Mouse (Mus musculus): ENCODE measurements around the gene Banp.

Banp gene

DNA sequence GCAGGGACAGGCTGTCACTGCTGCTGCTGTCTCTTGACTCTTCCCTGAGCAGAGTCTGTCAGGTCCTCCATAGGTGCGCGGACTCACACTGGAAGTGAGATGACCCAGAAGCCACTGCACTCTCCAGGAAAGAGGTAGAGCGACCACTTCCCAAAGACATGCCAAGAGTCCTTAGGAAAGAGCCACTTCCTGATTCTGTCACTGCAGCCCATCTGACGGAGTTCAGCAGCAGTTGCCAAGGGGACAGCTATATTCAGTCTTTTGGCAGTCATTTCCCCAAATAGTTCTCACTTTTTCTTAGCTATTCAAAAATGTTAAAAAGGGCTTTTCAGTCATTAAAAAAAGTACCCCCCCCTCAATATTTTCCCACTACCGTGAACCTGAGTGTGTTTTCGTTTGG lies 72.7 kb downstream of the Banp start:
- DNase-seq: no peak

DNA sequence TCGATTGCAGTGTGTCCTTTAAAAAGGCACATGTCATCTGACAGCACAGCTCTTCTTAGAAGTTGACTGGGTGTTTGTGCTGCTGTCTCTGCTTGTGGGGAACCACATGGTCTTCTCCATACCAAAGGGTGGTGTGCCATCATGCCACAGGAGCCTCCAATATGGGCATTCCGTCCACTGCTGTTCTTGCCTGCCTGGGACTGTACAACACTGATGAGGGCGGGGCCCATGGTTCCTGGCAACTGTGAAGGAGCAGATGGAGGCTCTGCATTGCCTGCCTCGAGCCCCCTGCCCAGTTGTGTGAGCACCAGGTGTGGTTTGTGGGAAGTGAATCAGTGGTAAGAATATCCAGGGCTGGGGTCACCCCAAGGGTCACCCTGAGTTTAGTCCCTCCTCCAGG lies 73.2 kb downstream of the Banp start:
- DNase-seq: no peak

DNA sequence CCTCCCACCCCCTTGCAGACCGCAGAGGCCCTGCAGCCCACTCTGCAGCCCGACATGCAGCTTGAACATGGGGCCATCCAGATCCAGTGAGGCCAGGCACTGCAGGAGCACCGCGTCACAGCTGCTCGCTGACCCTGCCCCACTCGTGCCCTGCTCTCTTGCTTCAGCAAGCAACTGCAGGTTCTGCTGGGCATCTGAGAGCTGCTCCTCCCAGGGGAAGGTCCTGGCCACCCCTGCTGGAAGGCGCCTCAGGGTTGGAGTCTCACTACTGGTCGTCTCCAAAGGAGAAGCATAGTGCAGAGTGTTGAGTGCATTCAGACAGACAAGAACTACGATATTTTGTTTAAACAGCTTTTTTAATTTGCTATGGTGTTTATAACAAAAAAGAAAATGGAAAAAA lies 76.0 kb downstream of the Banp start:
- no peak for DNase-seq

DNA sequence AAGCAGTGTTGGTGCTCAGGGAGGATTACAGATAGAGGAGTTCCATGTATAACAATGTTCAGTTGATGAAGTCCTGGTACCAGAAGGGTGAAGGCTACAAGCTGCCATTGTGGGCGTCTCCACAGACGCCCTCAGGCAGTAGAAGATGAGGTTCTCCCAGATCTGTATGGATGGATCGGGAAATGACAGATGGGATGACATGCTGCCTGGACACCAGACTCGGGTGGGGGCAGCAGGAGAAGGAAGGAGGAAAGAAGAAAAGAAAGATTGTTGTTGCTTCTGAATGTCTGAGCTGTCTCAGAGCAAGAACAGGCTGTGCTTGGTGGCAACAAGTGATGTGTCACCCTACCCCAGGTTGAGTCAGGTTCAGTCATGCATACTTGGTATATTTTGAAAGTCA lies 78.6 kb downstream of the Banp start:
- no peak for DNase-seq

DNA sequence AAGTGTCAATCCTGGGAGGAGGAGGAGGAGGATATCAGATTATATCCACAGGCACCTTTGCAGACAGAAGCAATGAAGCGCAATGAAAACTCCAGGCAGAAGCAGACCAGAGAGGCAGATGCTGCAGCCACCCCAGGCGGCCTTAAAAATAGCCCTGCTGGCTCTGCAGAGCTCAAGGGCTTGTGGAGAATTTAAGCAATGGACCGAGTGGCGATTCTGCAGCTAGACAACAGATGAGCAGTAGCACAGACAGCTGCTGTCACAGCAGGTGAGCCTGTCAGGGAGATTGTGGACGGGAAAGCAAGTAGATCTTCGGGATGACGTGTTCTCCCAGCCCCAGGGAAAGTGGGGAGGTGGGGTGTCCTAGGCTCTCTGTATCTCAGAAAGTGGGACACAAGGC lies 81.4 kb downstream of the Banp start:
- peak; percentile 50 to 51 for DNase-seq

DNA sequence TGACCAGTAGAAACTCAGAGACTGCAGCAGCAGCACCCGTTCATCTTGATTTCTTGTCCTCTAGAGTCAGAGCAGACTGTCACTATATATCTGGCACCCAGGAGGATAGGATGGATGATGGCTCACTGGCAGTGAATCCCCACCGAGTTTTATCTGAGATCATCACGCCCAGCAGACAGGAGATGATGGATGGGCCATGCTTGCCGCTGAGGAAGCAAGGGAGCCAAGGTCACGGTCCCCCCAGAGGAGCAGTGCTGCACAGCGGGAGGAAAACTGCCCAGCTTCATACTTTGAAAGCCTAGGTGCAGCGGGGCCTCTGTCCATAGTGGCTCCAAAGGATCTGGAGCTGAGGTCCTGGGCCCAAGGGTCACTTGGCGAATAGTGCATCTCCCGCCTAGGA lies 83.2 kb downstream of the Banp start:
- no peak for DNase-seq

DNA sequence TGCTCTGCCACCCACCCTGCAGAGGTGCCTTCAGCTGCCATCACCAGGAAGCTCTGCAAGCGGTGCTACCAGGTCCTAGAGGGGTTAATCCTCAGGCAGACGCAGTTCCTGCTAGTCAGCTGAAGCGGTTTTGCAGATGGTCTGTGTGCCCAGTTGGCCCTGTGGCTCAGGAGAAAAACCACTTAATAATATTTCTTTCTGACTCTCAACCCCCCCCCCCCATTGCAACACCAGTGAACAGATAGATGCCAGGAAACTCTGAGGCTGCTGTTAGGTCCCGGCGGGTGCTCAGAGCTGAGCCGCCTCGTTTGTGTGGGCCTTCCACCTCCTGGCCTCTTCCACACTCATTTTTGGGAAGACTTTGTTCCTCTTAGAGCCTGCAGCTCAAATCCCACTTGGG lies 86.0 kb downstream of the Banp start:
- DNase-seq: no peak

DNA sequence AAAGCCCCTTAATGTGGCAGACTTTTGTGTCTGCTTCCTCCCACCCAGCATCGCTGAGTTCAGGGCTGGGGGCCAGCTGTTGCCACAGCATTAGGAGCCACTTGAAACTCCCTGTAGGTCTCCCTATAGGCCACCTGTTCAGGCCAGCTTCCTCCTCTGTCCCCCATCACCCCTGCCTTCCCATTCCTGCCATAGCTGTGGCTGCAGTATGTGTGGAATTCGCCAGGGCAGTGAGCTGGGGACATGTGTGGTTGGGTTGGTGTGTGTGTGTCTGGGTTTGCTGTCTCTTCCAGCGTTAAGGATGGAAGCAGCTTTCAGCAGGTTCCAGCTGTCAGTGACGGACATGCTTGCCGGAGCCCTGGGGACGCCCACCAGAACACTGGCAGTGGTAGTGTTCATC lies 86.8 kb downstream of the Banp start:
- no peak for DNase-seq

DNA sequence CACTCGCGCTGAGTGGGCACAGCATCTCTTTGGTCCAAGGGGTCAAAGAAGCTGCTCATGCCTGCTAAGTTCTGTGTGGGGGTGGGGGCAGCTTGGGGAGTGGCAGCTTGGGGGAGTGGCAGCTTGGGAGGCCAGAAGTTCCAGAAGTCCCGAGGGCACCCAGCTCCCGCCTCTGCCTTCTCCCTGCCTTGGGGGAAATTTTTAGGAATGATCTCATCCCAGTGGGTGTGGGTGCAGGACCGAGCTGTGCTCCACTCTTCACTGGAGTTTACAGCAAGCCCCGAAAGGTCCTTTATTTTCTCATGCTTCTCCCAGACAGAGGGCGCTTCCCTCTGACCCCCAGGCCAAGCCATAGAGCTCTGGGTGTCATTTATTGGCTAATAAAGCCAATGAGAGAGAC lies 87.7 kb downstream of the Banp start:
- no peak for DNase-seq

DNA sequence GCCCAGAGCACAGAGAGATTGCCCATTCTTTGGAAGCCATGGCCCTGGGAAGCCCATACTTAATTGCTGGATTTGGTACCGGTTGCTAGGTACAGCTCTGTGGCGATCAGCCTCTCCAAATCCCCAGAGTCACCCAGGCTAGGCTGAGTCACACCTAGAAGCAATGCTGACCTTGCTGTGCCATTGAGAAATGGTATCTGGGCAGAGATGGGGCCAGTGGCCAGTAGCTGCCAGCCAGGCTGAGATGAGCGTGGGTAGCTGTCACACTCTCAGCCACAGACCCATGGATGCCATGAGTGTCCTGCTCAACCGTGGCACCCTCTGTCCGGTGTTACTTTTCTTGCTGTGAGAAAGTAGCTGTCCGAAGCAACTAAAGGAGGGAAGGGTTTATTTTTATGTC lies 88.5 kb downstream of the Banp start:
- DNase-seq: no peak

DNA sequence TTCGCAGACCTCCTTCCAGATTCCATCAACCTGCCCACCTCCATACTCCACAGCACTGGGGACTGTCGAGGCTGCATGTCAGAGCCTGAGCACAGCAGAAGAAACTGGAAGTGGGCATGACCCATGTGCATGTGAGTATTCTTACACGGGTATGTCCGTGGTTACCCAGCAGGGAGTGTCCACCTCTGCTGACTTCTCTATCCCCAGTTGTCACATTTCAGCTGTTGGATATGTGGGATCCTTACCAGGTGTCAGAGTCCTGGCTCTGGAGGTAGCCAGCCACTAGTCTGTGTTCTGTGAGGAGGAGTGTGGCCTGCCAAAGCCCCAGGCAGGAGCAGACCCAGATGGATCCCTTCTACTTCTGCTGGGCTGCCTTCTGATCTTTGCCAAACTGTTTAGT lies 89.9 kb downstream of the Banp start:
- DNase-seq: no peak

DNA sequence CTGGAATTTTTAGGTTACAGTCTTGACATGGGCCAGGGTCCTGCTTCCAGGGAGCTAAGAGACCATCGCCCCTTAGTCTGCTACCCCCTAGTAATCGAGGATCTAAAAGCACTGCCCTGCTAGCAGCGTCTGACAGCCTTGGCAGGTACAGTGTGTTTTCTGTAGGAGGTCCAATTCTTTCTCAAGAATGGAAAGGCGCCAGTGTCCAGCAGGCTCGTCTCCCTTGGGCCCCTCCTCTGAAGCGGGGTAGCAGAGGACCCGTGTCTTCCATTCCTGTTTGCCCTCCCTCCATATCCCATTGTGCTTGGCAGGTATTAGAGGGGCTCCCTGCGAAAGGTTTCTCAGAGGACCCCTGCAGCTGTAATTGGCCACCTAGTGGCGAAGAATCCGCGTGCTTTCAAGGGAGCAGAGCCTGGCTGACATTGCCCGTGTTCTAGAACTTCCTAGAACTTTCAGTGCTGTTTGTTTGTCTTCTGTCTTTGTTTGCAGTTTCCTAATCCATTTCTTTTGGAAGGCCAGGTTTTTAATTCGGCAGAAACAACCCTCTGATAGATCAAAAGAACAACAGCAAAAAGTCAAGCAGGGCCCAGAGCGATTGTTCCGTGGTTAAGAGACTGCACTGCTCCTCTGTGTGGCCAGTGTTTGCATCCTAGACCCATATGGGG lies 97.8 kb downstream of the Banp start:
- DNase-seq: no peak

DNA sequence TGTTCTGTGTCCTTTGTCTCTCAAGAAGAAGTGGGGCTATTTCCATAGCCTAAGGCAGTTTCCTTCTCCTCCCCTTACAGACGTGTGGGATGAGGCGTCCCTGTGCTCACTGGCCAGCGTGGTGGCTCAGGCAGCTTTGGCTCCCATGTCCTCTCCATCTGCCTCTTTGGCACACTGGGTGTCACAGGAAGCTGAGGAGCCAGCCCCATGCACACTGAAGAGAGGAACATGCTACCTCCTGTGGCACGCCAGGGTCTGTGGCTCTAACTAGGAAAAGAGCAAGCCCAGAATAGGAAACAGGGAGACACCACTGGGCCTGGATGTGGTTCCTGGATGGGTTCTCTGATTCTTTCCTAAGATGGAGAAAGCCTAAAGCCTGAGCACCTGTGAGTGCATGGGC lies 99.7 kb downstream of the Banp start:
- peak; percentile 47 to 63 for DNase-seq

DNA sequence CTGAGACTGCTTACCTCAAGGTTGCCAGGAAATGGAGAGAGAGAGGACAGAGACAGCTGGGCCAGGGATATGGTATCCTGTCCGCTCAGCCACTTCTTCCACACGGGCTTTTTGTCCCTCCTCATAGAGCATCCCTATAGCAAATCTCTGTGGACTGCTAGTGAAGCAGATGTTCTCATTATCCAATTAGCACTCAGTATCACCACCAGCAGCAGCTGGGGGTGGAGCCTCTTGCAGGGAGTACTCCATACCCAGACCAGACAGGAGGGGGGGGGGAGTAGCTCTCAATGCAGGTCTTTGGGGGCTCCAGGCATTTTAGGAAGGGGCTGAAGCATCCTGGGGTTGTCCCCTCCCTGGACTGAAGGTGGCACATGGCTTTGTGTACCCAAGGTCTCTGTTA lies 100.4 kb downstream of the Banp start:
- DNase-seq: no peak

DNA sequence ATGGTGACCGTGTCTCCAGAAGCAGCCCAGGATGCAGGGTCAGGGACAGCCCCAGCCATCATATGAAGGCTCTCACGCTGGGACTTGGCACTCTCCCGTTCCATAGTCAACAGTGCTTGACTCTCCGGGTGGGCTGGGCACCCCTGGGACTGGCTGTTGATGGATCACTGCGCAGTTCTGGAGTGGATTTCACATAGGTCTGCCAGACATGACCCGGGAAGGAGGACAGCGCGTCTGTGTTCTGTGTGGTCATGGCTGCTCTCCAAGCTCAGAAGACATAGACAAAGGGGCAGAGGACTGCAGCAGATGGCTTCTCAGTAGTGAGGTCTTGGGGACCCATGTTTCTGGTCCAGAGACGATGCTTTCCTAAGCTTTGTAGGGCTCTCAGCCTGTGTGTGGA lies 101.1 kb downstream of the Banp start:
- peak; percentile 35 to 44 for DNase-seq

DNA sequence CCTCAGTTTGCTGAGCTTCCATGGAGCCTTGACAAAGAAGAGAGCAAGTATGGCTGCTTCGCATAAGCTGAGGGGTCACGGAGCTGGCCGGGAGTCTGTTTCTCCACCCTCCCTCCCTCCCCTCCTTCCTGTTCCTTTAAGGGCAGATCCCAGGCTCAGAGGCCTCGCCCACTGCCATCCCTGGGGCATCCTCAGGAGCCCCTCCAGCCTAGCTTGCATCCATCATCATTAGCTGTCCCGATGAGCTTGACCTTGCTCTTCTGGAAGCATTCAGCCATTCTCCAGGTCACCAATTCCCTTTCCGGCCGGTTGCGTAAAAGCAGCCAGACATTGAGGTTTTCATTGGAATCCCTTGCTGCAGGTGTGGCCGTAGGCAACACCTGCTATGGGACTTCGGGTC lies 105.8 kb downstream of the Banp start:
- no peak for DNase-seq

DNA sequence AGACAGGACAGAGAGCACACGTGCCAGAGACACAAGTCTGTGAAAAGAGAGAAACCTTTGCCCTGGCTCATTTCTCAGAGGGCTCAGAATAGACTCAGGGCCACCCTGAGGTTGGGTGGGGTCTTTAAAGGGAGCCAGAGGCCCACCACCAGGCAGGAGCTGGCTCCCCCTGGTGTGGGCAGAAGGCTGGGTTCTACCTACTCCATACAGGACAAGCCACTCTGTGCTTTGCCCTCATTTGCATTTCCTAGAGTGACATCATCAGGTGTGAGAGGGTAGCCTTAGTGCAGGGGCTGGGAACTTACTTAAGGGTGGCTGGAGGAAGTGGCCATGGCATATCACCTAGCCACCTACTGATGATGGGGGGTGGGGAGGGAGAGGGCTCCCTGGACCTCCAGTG lies 106.6 kb downstream of the Banp start:
- no peak for DNase-seq

DNA sequence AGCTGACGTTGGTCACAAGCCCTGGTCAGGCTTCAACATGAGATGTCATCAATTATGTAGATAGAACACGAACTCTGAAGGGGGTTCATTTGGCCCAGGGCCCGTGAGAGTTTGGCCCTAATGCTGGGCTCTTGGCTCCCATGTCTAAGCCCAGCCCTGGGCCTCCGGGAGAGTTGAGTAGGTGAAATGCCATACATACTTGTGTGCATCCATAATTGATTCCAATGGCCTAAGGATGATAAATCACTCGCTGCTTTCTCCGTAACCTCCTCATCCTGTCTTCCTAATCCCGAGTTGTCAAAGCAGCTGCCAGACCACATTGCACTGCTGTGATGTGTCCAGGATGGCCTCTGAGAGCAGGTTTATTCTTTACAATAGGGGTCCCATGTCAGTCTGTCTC lies 107.3 kb downstream of the Banp start:
- DNase-seq: no peak

DNA sequence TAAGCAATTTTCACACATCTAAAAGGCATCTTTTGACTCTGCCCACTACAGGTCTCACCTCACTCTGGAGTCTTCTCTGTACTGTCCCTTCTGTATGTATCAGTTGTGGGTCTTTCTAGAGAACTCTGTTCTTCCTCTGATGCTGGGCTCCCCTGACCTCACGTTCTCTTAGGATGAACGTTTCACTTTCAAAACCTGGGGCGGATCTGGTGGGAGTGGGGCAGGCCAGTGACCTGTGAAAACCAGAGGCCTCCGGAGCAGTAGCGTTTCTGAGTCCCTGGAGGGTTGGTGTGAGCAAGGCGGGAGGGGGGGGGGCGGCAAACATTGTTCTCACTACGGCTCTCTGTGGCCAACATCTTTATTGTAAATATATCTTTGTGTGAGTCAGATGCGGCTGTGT lies 109.0 kb downstream of the Banp start:
- DNase-seq: no peak

DNA sequence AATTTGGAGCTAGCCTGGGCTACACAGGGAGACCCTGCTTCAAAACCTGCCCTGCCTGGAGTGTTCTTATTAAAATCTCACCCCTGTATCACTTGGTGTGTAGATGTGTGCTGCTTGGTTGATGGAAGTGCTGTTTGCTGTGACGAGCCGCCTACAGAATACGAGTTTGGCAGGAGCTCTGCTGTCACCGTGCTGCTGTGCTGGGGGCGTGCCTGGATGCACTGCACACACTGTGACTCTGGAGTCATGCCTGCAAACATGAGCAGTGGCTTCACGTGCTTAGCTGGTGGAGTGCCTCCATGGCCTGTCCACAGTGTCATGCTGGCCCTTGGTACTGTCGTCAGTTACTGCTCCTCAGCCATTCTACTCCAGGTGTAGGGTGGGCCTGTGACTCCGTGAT lies 109.4 kb downstream of the Banp start:
- no peak for DNase-seq

DNA sequence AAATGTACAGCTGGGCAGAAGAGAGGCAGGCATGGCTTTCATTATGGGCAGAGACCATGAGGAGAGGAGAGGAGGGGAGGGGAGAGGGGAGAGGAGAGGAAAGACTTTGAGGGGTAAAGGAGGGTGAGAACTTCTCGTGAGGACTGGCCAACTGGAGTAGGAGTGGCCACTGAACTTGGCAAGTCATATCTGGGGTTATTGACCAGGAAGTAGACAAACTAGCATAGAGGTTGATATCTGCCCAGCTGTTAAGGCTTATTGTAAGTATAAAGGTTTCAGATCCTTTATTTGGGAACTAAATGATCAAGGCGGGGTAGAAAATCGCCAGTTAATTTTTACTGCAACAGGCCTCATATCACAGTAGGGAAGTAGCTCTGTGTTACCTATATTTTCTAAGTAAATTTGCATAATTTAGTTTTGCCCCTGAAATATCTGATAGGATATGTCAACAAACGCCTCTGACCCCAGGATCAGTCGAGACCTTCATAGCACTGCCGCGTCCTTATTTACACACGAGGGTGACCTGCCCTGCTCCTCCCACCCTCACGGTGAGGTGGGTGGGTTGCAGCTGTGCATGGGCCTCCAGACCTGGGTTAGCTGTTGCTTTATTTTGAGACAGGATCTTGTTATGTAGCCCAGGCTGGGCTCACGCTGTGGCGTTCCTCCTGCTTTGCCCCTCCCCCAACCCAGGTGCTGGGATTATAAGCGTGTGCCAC lies 113.1 kb downstream of the Banp start:
- no peak for DNase-seq

DNA sequence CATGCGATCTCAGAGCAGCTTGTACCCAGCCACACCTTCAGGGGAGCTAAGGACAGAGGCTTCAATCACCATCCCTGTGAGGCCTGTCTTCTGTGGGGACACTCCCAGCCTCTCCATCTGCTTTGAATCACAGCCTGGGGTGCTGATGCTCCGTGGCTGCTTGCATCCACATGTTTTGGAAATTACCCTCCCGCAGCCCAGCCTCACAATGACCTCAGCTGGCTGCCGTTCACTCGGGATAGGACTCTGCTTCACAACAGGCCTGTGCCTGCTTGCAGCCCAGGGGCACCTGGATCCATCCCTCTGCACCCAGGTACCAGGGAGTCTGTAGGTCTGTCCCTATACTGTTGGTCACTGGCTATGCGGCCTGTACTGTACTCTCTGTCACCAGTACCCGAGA lies 114.8 kb downstream of the Banp start:
- DNase-seq: no peak

DNA sequence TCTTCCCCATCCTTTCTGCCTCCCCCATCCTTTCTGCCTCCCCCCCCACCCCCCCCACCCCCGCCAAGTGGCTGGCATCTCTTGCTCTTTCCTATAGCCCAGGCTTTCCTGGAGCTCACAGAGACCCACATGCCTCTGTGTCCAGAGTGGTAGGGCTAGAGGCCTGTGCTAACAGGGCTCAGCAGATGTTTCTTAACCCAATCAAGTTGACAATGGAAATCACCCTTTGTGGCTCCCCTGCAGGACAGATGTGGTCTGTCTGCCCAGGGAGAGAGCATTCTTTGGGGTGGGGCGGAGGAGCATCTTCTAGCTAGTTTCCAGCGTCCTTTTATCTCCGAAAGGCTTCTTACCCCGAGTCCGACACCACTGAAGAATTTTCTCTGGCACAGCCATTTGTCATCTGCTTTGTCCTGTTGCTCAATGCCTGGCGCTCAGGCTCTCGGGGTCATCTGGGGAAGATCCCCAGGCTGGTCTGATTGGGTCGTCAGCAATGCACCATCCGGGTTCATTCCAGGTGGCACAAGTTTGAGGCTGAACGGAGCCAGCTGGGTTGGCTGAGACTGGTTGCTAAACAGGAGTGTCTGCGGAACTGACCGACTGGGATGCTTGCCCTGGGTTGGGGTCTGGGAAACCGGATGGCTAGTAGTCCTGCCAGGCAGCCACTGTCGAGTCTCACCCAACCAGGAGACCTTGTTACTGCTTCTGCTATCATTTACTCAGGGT lies 118.4 kb downstream of the Banp start:
- DNase-seq: no peak

DNA sequence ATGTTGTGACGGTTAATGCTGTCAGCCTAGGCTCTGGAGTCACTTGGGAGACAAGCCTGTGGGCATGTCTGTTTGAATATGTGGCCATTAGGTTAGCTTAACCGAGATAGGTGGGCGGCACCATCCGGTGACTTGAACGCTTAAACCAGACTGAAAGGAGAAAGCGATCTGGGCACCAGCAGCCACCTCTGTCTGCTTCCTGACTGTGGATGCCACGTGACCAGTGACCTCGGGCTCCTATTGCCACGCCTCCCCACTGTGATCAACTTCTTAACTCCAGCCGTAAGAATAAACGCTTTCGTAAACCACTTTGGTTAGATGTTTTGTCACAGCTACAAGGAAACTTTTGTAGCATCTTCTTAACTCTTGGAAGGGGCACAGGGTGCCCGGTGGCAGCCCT lies 119.1 kb downstream of the Banp start:
- DNase-seq: no peak

DNA sequence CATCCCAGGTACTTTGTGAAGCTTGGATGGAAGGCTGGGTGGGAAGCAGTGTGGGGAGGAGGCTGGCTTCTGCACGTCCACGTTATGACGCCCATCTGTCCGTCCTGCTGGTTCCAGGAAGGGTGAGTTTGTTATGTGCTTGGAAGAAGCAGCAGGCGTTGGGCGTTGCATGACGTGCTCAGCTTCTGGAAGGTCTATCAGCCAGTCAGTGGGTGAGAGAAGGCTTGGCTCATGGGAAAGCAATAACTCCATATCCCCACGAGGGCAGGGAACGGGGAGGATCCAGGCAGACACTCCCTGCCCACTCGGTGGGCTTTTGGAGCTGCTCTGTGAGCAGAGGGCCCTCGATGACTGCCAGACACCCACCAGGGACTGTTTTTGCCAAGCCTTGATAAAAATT lies 119.7 kb downstream of the Banp start:
- DNase-seq: no peak
